Mouse (Mus musculus) liver, postnatal 0 days (tissue): ENCODE data around the gene Ppp1r10.
A peak's percentile ranks its signal among the peaks of the same experiment; 100 is the strongest.

Experiments
- CTCF ChIP-seq: sonication (generic); IDR thresholded peaks from 2 replicates; pipeline ENCODE4 v1.5.1; 2016; ENCODE audit warnings: antibody characterized with exemption, low read depth
- EP300 ChIP-seq: IDR thresholded peaks from 2 replicates; pipeline ENCODE4 v1.6.1; 2016; ENCODE audit warnings: antibody characterized with exemption, low read depth, mild to moderate bottlenecking

DNA sequence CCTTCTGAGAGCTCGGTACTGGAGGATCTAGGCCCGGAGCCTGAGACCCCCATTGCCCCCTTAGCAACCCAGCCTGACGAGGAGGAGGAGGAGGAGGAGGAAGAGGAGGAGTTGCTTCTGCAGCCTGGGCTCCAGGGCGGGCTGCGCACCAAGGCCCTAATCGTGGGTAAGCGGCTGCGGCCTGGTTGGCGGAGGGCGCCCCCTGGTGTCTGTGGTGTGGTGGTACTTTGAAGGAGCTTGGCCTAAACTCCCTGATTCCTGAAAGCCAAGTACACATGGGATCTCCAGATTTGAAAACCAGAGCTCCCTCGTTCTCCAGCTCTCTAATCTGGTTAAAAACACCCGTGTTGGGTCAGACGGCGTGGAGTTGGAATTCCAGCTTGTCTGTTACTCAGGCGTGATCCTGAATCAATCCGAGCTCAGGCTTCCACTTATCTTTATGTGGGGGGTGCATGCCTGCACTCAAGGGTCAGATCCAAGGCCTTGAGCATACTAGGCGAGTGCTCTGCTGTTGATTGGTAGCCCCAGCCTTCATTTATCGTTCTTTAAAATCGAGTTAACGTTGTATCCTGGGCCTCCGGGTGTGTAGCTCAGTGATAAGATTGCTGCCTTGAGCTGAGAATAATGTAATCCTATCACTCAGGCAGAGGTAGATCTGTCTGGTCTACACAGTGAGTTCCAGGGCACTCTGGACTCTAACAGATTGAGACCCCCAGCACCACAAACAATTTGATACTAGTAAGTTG lies 42.3 kb upstream of the Ppp1r10 start:
- TF ChIP-seq CTCF, result peak; percentile 98
- no peak for TF ChIP-seq EP300
